Mouse (Mus musculus): ENCODE results near the gene Scn3b. TPM values are rescaled to one million over a fixed set of nuclear protein-coding genes. Genes with fewer than 3 reads are reported as not detected.

Gene Scn3b
- polyA plus RNA-seq, 1 experiment from 2014 or later = 4.4 TPM

DNA sequence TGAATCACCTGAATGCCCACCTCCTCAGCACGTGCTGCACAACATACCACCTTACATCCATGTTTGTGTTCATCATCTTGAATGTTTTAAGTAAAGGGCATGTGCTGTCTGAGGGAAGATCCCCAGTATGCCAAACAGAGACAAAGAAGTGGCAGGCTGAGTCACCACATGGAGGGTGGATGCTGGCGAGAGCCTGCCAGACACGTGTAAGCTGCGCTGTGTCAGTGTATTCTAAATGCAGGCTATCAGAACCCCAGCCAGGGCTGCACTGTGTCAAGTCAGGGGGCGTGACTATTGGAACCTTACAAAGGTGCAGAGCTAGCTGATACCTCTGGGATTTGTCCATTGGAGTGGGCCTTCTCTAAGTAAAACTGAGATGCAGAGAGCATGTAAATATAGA lies 32.5 kb downstream of the Scn3b start:
- H3K9me3 ChIP-seq (ENCODE audit: control insufficient read depth, low read length) = no peaks in the 10 kb centered on the region
- WGBS = 86% methylated on average over 5 of the region's 5 CpGs
- no peak overlapping the region for H3K27ac ChIP-seq (ENCODE audit: low read length)
- no peaks in the 10 kb centered on the region for H3K4me1 ChIP-seq (ENCODE audit: control insufficient read depth, insufficient read depth, low read length)
- no peak for ATAC-seq
- H3K27me3 ChIP-seq (replicated peaks; ENCODE audit: control insufficient read depth, insufficient read depth, low read length) = no peaks in the 10 kb centered on the region
- peaks cover 4% of the 10 kb centered on the region; the same call in 1 of the 2 replicates for H3K36me3 ChIP-seq (ENCODE audit: control insufficient read depth, insufficient read depth, low read length)
- no peak overlapping the region for H3K4me3 ChIP-seq (ENCODE audit: low read length)
- no peak overlapping the region for H3K9ac ChIP-seq (ENCODE audit: low read depth, low read length)
- H3K4me2 ChIP-seq (ENCODE audit: low read depth, low read length) = no peak overlapping the region

DNA sequence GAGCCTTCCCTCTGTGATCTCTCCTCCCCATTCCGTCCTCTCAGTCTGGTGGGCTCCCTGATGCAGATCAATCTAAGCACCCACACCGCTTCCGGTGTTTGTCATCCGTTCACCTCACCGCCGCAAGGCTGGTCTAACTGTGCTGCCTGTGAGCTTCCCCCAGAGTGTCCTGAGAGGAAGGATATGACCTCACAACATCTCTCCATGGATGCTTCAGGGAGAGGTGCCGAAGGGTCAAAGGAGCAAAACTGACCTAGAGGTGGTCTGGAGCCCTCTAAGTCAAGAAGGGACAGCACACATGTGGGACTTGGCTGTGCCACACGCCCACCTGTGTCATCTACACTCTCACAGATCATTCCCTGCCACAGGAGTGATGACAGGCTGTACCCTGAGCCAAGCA lies 33.4 kb downstream of the Scn3b start:
- H3K9me3 ChIP-seq (ENCODE audit: control insufficient read depth, low read length) = no peaks in the 10 kb centered on the region
- WGBS = 93% methylated on average over 8 of the region's 8 CpGs
- no peak for ATAC-seq
- no peaks in the 10 kb centered on the region for H3K27me3 ChIP-seq (replicated peaks; ENCODE audit: control insufficient read depth, insufficient read depth, low read length)
- no peak overlapping the region for H3K27ac ChIP-seq (ENCODE audit: low read length)
- H3K4me2 ChIP-seq (ENCODE audit: low read depth, low read length) = no peak overlapping the region
- H3K4me3 ChIP-seq (ENCODE audit: low read length) = no peak overlapping the region
- H3K36me3 ChIP-seq (ENCODE audit: control insufficient read depth, insufficient read depth, low read length) = peaks cover 4% of the 10 kb centered on the region; the same call in 1 of the 2 replicates
- no peak overlapping the region for H3K9ac ChIP-seq (ENCODE audit: low read depth, low read length)
- H3K4me1 ChIP-seq (ENCODE audit: control insufficient read depth, insufficient read depth, low read length) = no peaks in the 10 kb centered on the region

DNA sequence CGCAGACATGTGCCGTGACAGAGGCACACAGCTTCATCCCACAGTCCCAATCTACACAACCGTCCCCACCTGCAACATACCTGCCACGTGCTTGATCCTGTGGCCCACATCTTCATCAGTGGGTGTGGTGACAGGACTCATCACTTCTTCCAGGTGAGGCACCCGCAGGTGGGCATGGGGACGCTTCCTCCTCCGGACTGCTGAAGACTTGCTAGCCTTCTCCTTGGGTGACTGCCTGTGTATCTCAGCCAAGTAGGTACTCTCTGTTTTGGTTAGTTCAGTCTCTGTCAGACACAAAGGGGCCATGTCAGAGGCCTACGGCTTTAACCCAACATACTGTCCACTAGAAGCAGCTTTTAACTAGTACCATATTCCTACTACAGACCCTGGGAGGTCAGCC lies 35.2 kb downstream of the Scn3b start:
- no peaks in the 10 kb centered on the region for H3K4me1 ChIP-seq (ENCODE audit: control insufficient read depth, insufficient read depth, low read length)
- H3K9ac ChIP-seq (ENCODE audit: low read depth, low read length) = no peak overlapping the region
- H3K27ac ChIP-seq (ENCODE audit: low read length) = no peak overlapping the region
- no peak overlapping the region for H3K4me2 ChIP-seq (ENCODE audit: low read depth, low read length)
- H3K36me3 ChIP-seq (ENCODE audit: control insufficient read depth, insufficient read depth, low read length) = peaks cover 4% of the 10 kb centered on the region; the same call in 1 of the 2 replicates
- H3K9me3 ChIP-seq (ENCODE audit: control insufficient read depth, low read length) = no peaks in the 10 kb centered on the region
- WGBS = 95% methylated on average over 8 of the region's 8 CpGs
- no peak overlapping the region for H3K4me3 ChIP-seq (ENCODE audit: low read length)
- no peak for ATAC-seq
- no peaks in the 10 kb centered on the region for H3K27me3 ChIP-seq (replicated peaks; ENCODE audit: control insufficient read depth, insufficient read depth, low read length)

DNA sequence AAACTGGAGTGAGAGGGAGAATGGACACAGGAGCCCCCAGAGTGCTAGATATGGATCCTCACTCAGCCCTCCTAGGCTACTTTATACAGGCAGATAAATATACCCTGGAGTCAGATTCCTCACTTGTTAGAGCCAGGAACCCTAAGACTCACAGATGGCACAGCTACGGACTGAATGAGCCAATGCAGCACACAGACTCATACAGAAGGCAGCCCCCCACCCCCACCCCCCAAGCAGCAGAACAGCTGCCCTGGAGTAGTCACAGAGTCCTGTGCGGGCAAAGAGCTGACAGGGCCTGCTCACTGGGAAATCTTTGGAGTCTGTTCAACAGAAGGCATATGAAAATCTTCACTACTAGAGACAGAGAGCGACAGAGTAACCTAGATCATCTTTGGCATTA lies 38.3 kb downstream of the Scn3b start:
- Histone ChIP-seq H3K4me2 (ENCODE audit: low read depth, low read length) (no peak overlapping the region), H3K4me3 (ENCODE audit: low read length) (no peak overlapping the region), H3K9ac (ENCODE audit: low read depth, low read length) (no peak overlapping the region), H3K36me3 (ENCODE audit: control insufficient read depth, insufficient read depth, low read length) (peaks cover 4% of the 10 kb centered on the region; the same call in 1 of the 2 replicates), H3K9me3 (ENCODE audit: control insufficient read depth, low read length) (no peaks in the 10 kb centered on the region), H3K27me3 (replicated peaks; ENCODE audit: control insufficient read depth, insufficient read depth, low read length) (no peaks in the 10 kb centered on the region), H3K27ac (ENCODE audit: low read length) (no peak overlapping the region), H3K4me1 (ENCODE audit: control insufficient read depth, insufficient read depth, low read length) (no peaks in the 10 kb centered on the region)
- no peak for ATAC-seq
- WGBS = 78% methylated on average over 3 of the region's 3 CpGs

DNA sequence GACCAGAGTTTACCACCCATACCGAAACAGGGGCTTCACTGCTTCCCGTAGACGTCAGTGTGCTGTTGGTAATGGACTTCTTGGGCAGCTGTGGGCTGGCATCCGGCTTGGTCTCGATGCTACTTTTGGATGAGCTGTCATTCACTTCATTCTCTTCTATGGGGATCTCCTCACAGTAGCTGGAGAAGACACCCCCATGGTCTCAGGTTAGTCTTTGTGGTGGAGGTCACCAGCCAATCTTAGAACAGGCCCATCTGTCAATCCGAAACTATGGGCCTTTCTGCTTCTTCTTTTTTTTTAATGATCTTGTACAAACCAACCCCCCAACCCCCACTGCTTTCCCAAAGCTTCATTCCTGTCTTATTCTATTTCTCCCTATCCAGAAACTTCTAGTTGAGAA lies 40.9 kb downstream of the Scn3b start:
- no peak for ATAC-seq
- Histone ChIP-seq H3K9ac (ENCODE audit: low read depth, low read length) (no peak overlapping the region), H3K36me3 (ENCODE audit: control insufficient read depth, insufficient read depth, low read length) (no peaks in the 10 kb centered on the region), H3K27me3 (replicated peaks; ENCODE audit: control insufficient read depth, insufficient read depth, low read length) (no peaks in the 10 kb centered on the region), H3K9me3 (ENCODE audit: control insufficient read depth, low read length) (no peaks in the 10 kb centered on the region), H3K4me2 (ENCODE audit: low read depth, low read length) (no peak overlapping the region), H3K4me3 (ENCODE audit: low read length) (no peak overlapping the region), H3K4me1 (ENCODE audit: control insufficient read depth, insufficient read depth, low read length) (no peaks in the 10 kb centered on the region), H3K27ac (ENCODE audit: low read length) (no peak overlapping the region)
- 93% methylated on average over 6 of the region's 6 CpGs for WGBS

DNA sequence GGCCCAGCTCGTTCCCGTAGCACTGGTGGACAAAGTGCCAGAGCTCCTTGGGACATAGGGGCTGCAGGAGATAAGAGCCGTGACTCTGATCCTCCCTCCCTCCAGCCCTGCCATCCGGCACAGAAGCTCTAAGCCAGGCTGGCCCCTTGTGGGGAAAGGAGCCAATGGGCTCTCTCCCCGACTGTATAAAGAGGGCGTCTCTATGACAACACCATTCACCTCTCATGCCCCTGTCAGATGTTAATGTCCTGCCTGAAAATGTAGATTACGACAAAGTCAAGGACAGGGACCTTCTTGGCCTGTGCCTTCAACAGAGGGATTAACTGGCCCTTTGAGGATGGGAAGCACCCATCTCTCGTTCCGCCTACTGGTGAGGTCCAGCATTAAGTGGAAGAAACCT lies 42.8 kb downstream of the Scn3b start:
- H3K36me3 ChIP-seq (ENCODE audit: control insufficient read depth, insufficient read depth, low read length) = no peaks in the 10 kb centered on the region
- no peaks in the 10 kb centered on the region for H3K27me3 ChIP-seq (replicated peaks; ENCODE audit: control insufficient read depth, insufficient read depth, low read length)
- WGBS = 71% methylated on average over 9 of the region's 9 CpGs
- no peak overlapping the region for H3K4me2 ChIP-seq (ENCODE audit: low read depth, low read length)
- H3K9me3 ChIP-seq (ENCODE audit: control insufficient read depth, low read length) = no peaks in the 10 kb centered on the region
- H3K9ac ChIP-seq (ENCODE audit: low read depth, low read length) = no peak overlapping the region
- no peaks in the 10 kb centered on the region for H3K4me1 ChIP-seq (ENCODE audit: control insufficient read depth, insufficient read depth, low read length)
- ATAC-seq = no peak
- H3K27ac ChIP-seq (ENCODE audit: low read length) = no peak overlapping the region
- H3K4me3 ChIP-seq (ENCODE audit: low read length) = no peak overlapping the region

DNA sequence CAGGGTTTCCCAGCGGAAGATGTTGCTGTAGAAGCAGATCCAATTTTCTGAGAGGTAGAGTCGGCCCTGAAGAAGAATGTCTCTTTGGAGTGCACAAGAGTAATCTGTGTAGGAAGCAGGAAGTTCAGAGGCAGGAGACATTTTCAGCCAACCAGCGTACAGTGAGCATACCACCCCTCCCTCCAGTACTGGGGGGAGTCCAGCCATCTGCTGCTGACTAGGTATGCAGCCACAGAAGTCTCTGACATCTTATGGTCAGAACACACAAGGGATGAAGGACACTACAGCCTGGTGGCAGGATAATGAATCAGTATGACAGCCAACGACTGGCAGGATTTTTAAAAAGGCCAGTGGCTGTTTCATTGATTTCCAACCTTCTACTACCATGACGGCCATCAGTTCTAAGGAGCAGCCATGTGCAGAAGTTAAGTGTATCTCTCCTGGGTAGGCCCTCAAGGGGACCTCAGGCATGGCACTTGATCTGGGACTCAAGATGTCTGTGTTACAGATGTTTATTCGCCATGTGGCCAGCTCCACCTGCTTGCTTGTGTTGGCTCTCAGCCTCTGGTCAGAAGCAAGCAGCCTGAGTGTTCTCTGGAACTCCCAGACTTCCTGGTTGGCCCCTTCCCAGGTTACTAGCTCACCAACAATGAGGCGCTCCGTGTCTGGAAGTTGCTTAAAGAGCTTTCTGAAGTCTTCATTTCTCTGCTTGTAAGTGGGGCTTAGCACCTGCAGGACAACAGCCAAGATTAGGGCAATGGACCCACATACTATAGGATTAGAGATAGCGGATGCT lies 48.0 kb downstream of the Scn3b start:
- Histone ChIP-seq H3K36me3 (ENCODE audit: control insufficient read depth, insufficient read depth, low read length) (no peaks in the 10 kb centered on the region), H3K4me2 (ENCODE audit: low read depth, low read length) (no peak overlapping the region), H3K9ac (ENCODE audit: low read depth, low read length) (no peak overlapping the region), H3K27me3 (replicated peaks; ENCODE audit: control insufficient read depth, insufficient read depth, low read length) (no peaks in the 10 kb centered on the region), H3K4me1 (ENCODE audit: control insufficient read depth, insufficient read depth, low read length) (peaks cover 18% of the 10 kb centered on the region), H3K4me3 (ENCODE audit: low read length) (no peak overlapping the region), H3K9me3 (ENCODE audit: control insufficient read depth, low read length) (no peaks in the 10 kb centered on the region), H3K27ac (ENCODE audit: low read length) (no peak overlapping the region)
- 82% methylated on average over 9 of the region's 9 CpGs for WGBS
- ATAC-seq = no peak

DNA sequence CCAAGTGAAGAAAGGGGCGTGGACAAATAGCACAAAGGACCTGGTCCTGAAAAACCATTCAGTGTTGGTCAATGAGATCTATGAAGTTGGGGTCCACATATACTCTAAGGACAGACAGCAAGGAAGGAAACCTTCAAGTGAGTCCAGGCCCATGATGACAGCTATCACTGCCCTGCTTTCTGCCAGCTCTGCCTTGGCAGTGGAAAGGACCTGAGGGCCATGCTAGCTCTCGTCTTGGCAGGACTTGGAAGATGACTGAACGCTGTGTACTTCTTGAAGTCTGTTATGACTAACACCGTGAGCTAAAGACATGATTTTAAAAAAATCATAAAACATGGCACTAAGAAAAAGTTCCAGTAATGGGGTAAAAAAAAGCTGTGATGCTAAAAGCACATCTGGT lies 48.7 kb downstream of the Scn3b start:
- WGBS = 91% methylated on average over 4 of the region's 4 CpGs
- Histone ChIP-seq H3K9ac (ENCODE audit: low read depth, low read length) (no peak overlapping the region), H3K4me3 (ENCODE audit: low read length) (no peak overlapping the region), H3K4me2 (ENCODE audit: low read depth, low read length) (no peak overlapping the region), H3K4me1 (ENCODE audit: control insufficient read depth, insufficient read depth, low read length) (peaks cover 18% of the 10 kb centered on the region), H3K36me3 (ENCODE audit: control insufficient read depth, insufficient read depth, low read length) (no peaks in the 10 kb centered on the region), H3K9me3 (ENCODE audit: control insufficient read depth, low read length) (no peaks in the 10 kb centered on the region), H3K27ac (ENCODE audit: low read length) (no peak overlapping the region), H3K27me3 (replicated peaks; ENCODE audit: control insufficient read depth, insufficient read depth, low read length) (no peaks in the 10 kb centered on the region)
- ATAC-seq = no peak

DNA sequence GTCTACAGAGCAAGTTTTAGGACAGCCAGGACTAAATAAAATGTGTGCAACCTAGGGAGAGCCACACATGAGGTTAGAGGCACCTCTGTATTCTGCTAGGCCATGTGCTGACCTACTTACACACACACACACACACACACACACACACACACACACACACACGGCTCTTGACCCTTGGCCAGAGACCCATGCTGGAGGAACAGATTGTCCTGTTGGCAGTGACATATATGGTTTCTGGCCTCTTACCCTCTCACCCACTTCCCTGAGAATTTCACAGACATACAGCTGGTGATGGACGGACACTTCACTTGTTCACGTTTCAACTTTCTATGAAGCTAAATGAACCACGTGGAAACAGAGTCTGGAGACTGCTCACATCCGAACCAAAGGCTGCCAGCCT lies 49.8 kb downstream of the Scn3b start:
- Histone ChIP-seq H3K4me3 (ENCODE audit: low read length) (no peak overlapping the region), H3K9me3 (ENCODE audit: control insufficient read depth, low read length) (no peaks in the 10 kb centered on the region), H3K27ac (ENCODE audit: low read length) (no peak overlapping the region), H3K36me3 (ENCODE audit: control insufficient read depth, insufficient read depth, low read length) (no peaks in the 10 kb centered on the region), H3K4me2 (ENCODE audit: low read depth, low read length) (no peak overlapping the region), H3K9ac (ENCODE audit: low read depth, low read length) (no peak overlapping the region), H3K27me3 (replicated peaks; ENCODE audit: control insufficient read depth, insufficient read depth, low read length) (no peaks in the 10 kb centered on the region), H3K4me1 (ENCODE audit: control insufficient read depth, insufficient read depth, low read length) (peaks cover 18% of the 10 kb centered on the region)
- WGBS = 83% methylated on average over 5 of the region's 5 CpGs
- ATAC-seq = no peak

DNA sequence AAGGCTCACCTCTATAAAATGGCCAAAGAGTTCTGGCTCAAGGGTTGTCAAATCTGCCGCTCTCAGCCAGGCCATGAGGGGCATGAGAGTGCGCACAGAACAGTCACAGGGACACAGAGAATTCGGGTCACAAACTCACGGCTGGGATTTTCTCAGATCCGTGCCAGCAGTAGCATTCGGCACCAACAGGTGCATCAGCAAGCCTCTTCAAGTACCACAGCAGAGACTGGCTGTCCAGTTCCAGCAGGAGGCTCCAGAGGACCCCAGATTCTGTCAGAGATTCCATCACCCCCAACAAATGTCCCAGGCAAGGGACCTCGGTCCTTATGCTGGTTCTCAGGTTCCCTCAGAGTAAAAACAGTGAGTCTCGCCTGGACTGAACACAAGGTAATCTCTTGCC lies 51.4 kb downstream of the Scn3b start:
- no peak for ATAC-seq
- Histone ChIP-seq H3K9ac (ENCODE audit: low read depth, low read length) (peak overlapping the region; percentile 27; the same call in 1 of the 2 replicates), H3K4me1 (ENCODE audit: control insufficient read depth, insufficient read depth, low read length) (peaks cover 18% of the 10 kb centered on the region), H3K27me3 (replicated peaks; ENCODE audit: control insufficient read depth, insufficient read depth, low read length) (no peaks in the 10 kb centered on the region), H3K27ac (ENCODE audit: low read length) (peak overlapping the region; percentile 78), H3K4me2 (ENCODE audit: low read depth, low read length) (no peak overlapping the region), H3K4me3 (ENCODE audit: low read length) (no peak overlapping the region), H3K9me3 (ENCODE audit: control insufficient read depth, low read length) (no peaks in the 10 kb centered on the region), H3K36me3 (ENCODE audit: control insufficient read depth, insufficient read depth, low read length) (no peaks in the 10 kb centered on the region)
- 89% methylated on average over 8 of the region's 8 CpGs for WGBS
